Mouse (Mus musculus) layer of hippocampus, postnatal 36 days (tissue): Measurements from ENCODE around the gene Pan3. TPM values are rescaled to one million over a fixed set of nuclear protein-coding genes. Genes with fewer than 3 reads are reported as not detected.

Experiments used
- DNase-seq, 2 experiments: peaks; one replicate each; pipeline ENCODE4 v3.0.0; 2022
- total RNA-seq, 2 experiments: library from RNA; stranded (reverse); gene quantifications; 2 replicates each; pipeline ENCODE4 v1.2.3; 2021

Pan3 gene
- total RNA-seq, 2 experiments from 2014 or later, result 82.4 to 118 TPM

DNA sequence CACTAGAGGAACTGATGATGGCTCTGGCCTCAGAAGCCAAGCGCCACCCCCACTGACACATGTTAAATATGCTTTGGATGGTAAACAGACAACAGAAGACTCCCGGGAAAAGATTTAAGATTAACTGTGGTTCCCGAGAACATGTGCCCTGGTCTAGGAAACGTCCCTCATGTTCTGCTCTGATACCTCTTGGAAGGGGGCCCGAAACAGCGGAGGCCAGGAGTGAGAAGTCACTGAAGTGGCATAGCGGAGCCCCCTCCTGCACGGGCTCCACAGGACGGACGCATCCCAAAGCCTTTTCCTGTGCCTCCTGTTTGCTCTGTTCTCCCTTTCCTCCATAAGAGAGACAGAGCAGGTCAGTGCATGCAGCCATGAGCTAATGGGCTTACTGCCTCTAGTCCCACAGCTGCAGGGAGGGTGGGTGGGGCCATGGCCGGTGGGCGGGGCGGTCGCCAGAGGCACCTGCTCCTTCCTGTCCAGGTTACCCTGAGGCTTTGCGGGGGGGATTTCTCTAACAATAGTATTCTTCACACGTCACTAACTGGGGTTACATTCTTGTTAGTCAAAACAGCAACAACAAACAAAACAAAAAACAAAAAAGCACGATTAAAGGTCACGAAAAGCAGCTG is 133.7 kb downstream of the Pan3 start:
- no peak for DNase-seq

DNA sequence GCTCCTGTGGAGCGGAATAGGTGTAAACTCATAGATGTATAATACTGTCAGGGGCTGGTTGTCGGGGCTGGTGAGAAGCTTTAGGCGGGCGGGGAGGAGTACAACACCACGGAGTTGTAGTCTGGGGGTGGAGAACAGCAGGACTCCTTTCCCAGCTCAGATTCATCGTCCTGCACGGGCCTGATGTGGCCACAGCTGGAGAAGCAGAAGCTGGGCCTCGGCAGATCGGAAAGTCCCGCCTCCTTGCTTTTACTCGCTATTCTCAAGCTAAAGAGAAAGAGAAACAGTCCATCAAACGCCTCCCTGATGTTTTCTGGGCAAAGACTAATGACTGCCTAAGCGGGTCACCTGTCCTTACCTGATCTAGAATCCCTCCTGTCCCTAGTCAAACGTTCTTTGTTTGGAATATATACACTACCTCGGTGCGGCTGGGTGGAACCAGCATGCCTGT is 134.2 kb downstream of the Pan3 start:
- no peak for DNase-seq

DNA sequence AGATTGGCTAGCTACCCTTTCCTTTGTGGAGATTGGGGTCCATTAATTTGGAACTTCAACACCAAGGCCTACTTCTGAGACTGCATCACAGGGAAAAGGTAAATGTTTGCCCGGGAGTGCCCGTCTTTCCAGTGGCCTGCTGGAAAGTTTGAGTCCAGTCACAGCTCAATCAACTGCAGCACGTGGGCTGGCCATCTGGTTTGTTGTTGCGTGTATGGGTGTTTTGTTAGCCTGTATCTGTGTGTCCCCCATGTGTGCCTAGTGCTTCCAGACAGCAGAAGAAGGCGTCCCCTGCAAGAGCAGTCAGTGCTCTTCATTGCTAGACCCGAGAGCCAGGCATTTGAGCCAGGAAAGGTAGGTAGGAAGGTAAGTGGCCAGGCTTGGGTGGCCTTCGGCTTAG is 135.5 kb downstream of the Pan3 start:
- DNase-seq, result peak in 1 of 2 experiments; percentile 28

DNA sequence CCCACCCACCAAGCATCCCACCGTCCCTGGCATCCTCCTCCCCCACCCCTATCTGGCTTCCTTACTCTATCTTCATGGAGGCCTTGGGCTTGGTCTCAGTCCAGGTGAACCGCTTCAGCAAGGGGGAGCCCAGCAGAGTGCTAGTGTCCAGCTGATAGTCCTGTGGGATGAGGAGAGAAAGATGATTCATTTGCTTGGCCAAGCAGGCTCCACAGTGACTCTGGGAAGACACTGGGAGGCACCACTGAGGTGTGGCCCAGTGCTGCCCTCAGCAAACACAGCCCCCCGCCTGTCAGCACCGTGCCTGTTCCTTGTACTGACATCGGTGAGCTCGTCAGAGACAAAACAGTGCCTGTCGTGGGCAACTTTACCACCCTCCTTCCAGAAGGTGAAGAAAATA is 136.4 kb downstream of the Pan3 start:
- no peak for DNase-seq

DNA sequence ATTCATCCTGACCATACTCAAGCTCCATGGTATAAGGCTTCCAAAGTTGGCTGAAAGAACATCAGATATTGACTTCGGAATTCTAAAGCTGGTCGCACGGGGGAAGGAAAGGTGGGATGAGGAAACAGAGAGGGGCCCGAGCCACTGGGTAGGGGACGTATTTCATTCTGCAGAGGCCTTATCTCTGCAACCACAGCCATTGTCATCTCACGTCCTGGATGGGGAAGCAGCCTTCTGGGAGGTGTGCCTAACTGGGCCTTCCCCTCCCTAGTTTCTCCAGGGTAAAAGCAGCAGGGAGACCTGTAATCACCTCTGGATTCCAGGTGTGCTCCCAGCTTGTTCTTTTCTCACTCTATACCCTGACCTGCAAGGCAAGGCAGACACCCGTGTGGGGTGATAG is 142.7 kb downstream of the Pan3 start:
- DNase-seq, result no peak

DNA sequence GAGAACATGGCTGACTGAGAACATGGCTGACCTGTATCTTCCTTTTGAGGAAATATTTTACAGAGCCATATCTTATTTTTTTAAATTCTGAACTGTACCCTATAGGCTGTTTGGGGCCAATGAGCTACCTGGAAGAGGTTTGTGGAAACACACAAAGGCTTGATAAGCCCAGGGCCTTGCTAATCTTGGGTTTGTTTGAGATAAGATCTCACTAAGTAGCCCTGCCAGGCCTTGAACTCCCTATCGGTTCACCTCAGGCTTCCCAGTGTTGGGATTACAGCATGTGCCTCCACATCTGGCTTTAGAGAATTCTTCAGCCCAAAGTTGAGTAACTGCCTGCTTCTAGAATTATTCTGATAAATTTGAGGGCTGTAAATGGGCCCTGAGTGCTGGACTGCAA is 143.6 kb downstream of the Pan3 start:
- DNase-seq, result no peak

DNA sequence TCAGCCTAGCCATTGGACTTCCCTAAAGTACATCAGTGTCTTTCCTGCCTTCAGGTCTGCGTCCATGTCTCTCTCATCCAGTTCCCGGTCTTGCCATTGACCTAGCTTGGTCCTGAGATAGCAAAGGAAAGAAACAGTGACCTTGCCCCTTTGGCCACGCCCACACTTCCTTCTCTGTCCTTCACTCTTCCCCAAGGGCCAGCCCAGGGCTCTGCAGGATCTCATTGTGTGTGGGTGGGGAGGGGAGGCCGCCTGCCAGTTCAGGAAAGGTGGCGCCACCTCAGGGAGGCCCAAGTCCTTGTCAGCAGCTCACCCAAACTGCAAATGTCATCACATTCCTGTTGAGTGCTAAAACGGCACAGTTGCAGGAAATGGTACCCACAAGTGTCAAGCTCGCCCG is 144.6 kb downstream of the Pan3 start:
- no peak for DNase-seq

DNA sequence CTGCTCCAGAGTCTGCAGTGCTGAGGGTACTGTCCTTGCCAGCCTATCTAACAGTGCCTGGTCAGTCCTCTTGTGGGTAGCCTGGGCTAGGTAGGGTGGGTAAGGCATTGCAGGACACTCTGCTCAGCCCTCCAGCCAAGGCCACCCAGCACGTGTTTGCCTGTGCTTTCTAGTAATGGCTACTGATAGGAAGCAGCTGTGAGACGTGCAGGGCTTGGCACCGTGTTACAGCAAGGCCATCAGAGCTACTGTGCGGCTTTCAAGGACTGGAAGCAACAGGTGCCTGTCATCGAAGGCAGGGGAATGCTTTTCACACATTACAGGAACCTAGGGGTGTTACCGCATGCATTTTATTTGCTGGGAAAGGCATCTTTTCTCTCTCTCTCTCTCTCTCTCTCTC is 147.0 kb downstream of the Pan3 start:
- no peak for DNase-seq

DNA sequence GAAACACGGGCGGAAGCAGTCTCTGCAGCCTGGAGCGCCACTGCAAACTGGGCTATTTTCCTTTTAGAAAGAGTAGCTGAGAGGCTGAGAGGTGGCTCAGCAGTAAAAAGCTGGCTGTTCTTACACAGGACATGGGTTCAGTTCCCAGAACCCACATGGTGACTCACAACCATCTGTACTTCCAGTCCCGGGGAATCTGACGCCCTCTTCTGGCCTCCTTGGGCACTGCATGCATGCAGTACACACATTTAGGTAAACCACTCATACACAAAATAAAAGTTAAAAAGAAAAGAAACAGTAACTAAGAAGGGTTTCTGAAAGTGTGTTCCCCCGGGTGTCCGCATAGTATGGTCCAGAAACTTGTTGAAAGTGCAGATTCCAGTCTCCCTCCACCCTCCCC is 149.2 kb downstream of the Pan3 start:
- DNase-seq, result no peak

DNA sequence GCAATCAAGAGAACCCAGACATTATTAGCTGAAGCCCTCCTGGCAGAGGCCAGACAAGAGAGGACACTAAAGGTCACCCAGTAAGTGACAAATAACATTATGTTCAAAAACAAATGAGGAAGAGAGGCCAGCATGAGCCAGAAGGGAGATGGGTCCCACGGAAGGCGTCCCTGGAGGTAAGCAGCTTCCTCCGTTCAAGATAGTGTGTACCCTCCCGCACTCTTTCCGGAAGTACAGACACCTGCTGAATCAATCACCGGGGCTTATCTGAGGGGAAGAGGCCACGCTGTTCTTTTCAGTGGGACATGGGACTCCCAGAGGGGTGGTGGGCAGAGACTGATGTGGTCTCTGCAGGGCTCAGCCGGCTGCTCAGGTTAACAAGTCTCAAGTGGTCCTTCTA is 149.7 kb downstream of the Pan3 start:
- no peak for DNase-seq

DNA sequence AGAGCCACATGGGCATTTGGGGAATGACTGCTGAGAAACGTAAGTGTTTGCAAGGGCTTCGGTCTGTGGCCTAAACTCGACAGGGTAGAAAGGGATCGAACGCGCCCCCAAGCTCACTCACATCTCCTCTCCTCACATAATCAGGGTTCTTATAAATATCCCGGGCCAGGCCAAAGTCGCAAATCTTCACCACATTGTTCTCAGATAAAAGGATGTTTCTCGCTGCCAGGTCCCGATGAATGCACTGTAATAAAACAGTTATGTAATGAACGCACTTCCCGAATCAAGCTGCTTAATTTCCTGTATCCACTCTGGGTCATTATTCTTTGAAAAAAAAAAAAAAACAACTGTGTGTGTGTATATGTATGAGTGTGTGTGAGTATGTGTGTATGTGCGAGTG is 150.2 kb downstream of the Pan3 start:
- DNase-seq, result no peak

DNA sequence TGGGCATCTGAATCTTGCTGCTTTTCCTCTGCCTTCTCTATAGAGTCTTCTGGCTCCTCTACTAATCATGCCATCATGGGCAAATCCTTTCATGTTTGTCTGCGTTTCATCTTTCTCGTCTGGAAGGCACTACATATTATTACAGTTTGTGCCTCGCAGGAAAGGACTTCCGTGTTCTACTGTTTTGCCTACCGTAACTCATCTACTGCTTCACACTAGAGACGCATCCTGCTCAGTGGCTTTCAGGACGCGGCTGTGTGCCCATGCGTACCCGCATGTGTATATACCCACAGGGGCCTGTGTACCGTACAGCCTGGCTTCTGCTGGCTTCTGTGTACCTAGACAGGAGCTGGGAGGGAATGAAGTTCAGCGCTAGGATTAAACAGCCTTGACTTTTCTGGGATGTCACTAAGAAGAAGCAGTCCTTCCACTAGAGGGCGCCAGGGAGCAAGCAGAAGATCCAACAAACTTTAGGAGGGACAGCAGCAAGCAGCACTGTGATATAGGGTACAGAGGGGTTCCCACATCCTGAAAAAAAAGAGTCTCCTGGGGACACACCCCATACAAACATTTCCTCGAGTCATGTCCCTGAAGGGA is 153.8 kb downstream of the Pan3 start:
- DNase-seq, result peak; percentile 68 to 70

DNA sequence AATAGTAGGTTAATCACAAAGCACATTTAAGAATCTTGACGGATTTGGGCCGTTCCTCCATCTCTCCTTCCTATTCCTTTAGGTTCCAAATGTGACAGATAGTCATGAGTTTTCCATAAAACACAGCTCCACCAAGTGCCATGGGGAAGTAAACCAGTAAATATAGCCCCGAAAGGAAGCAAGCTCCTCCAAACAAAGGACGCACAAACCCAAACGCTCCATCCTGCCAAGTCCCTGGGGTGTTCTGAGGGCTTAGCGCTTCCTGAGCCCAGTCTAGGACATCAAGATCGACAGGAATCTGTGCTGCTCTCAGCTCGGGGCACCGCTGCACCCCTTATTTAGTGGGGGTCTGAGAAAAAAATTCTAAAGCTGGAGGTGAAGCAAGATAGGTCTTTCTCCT is 154.7 kb downstream of the Pan3 start:
- DNase-seq, result no peak

DNA sequence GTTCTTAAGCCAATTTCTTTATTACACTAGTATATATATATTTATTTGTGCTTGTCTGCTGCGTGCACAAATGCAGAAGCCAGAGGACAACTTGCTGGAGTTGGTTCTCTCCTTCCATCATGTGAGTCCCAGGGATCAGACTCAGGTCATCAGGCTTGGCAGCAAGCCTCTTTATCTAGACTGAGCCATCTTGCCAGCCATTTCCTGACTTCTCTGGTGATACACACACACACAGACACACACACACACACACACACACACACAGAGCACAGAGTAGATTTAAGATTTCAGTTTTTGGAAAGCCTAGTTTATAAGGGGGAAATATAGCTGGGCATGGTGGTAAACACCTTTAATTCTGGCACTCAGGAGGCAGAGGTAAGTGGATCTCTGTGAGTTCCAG is 155.1 kb downstream of the Pan3 start:
- DNase-seq, result no peak

DNA sequence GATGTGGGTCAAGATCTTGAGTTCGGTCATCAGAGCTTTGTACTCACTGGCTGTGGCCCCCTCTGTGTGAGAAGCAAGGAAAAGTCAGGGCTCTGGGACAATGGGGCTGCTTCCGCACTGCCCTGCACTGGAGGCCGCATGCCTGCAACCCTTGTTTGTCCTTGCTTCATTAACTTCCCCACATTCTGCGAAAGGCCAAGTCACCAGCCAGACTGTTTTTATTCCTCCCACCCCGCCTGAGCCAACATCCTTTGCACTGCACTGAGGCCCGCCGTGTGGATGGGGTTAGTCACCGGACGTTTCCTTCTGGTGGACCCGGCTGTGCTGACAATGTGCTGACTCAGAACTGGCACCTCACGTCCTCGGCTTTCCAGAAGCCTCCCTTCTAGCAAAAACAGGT is 159.9 kb downstream of the Pan3 start:
- no peak for DNase-seq

DNA sequence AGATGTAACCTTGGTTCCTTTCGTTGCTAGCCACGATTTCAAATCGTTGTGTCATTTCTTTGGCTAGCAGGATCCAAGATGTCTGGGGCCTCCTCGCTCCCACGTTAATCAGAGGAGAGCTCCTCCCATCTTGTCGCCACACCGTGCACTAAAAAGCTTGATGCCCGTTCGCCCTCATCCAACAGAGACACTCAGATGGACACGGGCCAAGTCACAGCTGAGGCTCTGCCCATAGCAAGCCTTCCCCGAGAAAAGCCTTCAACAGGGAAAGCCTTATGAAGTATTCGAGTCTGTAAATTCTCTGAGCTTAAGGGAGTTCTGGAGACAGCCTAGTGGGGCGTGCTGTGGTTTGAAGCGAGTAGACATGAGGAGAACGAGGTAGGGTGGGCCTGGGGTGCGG is 167.9 kb downstream of the Pan3 start:
- no peak for DNase-seq

Other genes with a start within 250 kb of the Pan3 start
- under 1 TPM; 0.56 to 0.57 TPM for gene Gsx1, start 241.5 kb upstream of the Pan3 start, total RNA-seq
- not detected for gene Pdx1, start 160.2 kb upstream of the Pan3 start, total RNA-seq
- not detected for gene Cdx2, start 122.9 kb upstream of the Pan3 start, total RNA-seq
- not detected for gene Urad, start 107.7 kb upstream of the Pan3 start, total RNA-seq
- gene Flt3, start 29.7 kb upstream of the Pan3 start, total RNA-seq, result 1 to 10 TPM; 8.5 to 9.8 TPM